Mouse (Mus musculus) frontal cortex, postnatal 14 days (tissue): Measurements from ENCODE around the gene Tcerg1l.

Experiments
- DNase-seq, 2 experiments: peaks; one replicate each; pipeline ENCODE4 v3.0.0; 2022; ENCODE audit warnings: low spot score in 2 of 2

The Tcerg1l gene

GRCm38 (mm10) chr7:138365519-138365918, 32.0 kb downstream of the Tcerg1l start:
- DNase-seq: peak; percentile 5 to 14

- no peak for DNase-seq
Measured at GRCm38 (mm10) chr7:138357475-138357874, 40.1 kb downstream of the Tcerg1l start.

GRCm38 (mm10) chr7:138356655-138357449, 40.7 kb downstream of the Tcerg1l start:
- no peak for DNase-seq

- DNase-seq: no peak
Measured at GRCm38 (mm10) chr7:138345451-138345850, 52.1 kb downstream of the Tcerg1l start.

- no peak for DNase-seq
Measured at GRCm38 (mm10) chr7:138338451-138338850, 59.1 kb downstream of the Tcerg1l start.

- no peak for DNase-seq
Measured at GRCm38 (mm10) chr7:138337946-138338345, 59.6 kb downstream of the Tcerg1l start.

- no peak for DNase-seq
Measured at GRCm38 (mm10) chr7:138332504-138333168, 64.9 kb downstream of the Tcerg1l start.

GRCm38 (mm10) chr7:138331266-138331665, 66.3 kb downstream of the Tcerg1l start:
- DNase-seq: no peak

GRCm38 (mm10) chr7:138328637-138329036, 68.9 kb downstream of the Tcerg1l start:
- no peak for DNase-seq

GRCm38 (mm10) chr7:138326760-138327159, 70.8 kb downstream of the Tcerg1l start:
- DNase-seq: no peak

- DNase-seq: no peak
Measured at GRCm38 (mm10) chr7:138313733-138314132, 83.8 kb downstream of the Tcerg1l start.

- DNase-seq: no peak
Measured at GRCm38 (mm10) chr7:138306126-138306525, 91.4 kb downstream of the Tcerg1l start.

GRCm38 (mm10) chr7:138284790-138285189, 112.7 kb downstream of the Tcerg1l start:
- no peak for DNase-seq

GRCm38 (mm10) chr7:138275263-138275662, 122.3 kb downstream of the Tcerg1l start:
- no peak for DNase-seq

- DNase-seq: no peak
Measured at GRCm38 (mm10) chr7:138271328-138271727, 126.2 kb downstream of the Tcerg1l start.

- DNase-seq: no peak
Measured at GRCm38 (mm10) chr7:138269386-138269785, 128.1 kb downstream of the Tcerg1l start.

- no peak for DNase-seq
Measured at GRCm38 (mm10) chr7:138267976-138268646, 129.4 kb downstream of the Tcerg1l start.

GRCm38 (mm10) chr7:138248612-138249011, 148.9 kb downstream of the Tcerg1l start:
- no peak for DNase-seq

- DNase-seq: no peak
Measured at GRCm38 (mm10) chr7:138248176-138248575, 149.4 kb downstream of the Tcerg1l start.

- DNase-seq: no peak
Measured at GRCm38 (mm10) chr7:138246684-138247083, 150.8 kb downstream of the Tcerg1l start.

- no peak for DNase-seq
Measured at GRCm38 (mm10) chr7:138242229-138242628, 155.3 kb downstream of the Tcerg1l start.

- no peak for DNase-seq
Measured at GRCm38 (mm10) chr7:138237708-138238225, 159.8 kb downstream of the Tcerg1l start.
